Mouse (Mus musculus) brain, embryonic 14.5 days (tissue): ENCODE results near the gene Itga7.

Source experiments
- CTCF ChIP-seq: fragments of 200-500 bp; IDR thresholded peaks from 2 replicates; pipeline ENCODE4 v1.5.1; 2012; ENCODE audit warnings: inconsistent platforms, mild to moderate bottlenecking, moderate library complexity, borderline replicate concordance; ENCODE audit not compliant: insufficient read depth, insufficient read length; ENCODE audit errors: extremely low read depth
- POLR2A ChIP-seq: fragments of 200-500 bp; IDR thresholded peaks from 2 replicates; pipeline ENCODE4 v1.6.1; 2012; ENCODE audit warnings: mild to moderate bottlenecking, inconsistent platforms, borderline replicate concordance; ENCODE audit not compliant: poor library complexity, insufficient read depth, insufficient read length, severe bottlenecking; ENCODE audit errors: extremely low read depth

DNA sequence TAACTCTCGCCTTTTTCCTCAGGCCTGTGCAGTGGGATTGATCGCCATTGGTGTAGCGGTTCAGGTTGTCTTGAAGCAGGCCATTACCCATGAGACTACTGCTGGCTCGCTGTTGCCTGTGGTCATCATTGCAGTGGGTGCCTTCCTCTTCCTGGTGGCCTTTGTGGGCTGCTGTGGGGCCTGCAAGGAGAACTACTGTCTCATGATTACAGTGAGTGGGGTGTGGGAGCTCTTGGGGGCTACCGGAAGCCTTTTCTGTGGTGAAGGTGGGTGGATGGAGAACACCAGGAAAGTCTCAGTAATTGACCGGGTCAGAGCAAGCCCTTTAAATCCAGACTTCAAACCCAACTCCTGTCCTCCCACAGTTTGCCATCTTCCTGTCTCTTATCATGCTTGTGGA lies 22.2 kb upstream of the Itga7 start:
- TF ChIP-seq CTCF, result no peak
- TF ChIP-seq POLR2A, result no peak
